Mouse (Mus musculus) thymus, adult 2 months (tissue): ENCODE results near the gene A930033H14Rik. TPM values are rescaled to one million over a fixed set of nuclear protein-coding genes. Genes with fewer than 3 reads are reported as not detected.
A peak's percentile ranks its signal among the peaks of the same experiment; 100 is the strongest.

Experiments
- DNase-seq: peaks from one replicate; pipeline ENCODE4 v3.0.0; 2021
- H3K27ac ChIP-seq: fragments of 200-500 bp; 2 replicates; pipeline ENCODE4 v1.5.1; 2012; ENCODE audit warnings: low read length, control low read depth; ENCODE audit not compliant: control insufficient read depth, insufficient read depth
- H3K27me3 ChIP-seq: fragments of 200-500 bp; 2 replicates; pipeline ENCODE4 v1.6.1; 2012; ENCODE audit warnings: mild to moderate bottlenecking, low read length, moderate library complexity, mixed read lengths; ENCODE audit not compliant: control insufficient read depth, insufficient read depth
- H3K36me3 ChIP-seq: fragments of 200-500 bp; 2 replicates; pipeline ENCODE4 v1.6.1; 2012; ENCODE audit warnings: mild to moderate bottlenecking, low read length, moderate library complexity; ENCODE audit not compliant: control insufficient read depth, insufficient read depth
- H3K4me1 ChIP-seq: fragments of 200-500 bp; replicated peaks from 2 replicates; pipeline ENCODE4 v1.6.1; 2012; ENCODE audit warnings: low read length; ENCODE audit not compliant: control insufficient read depth, insufficient read depth
- H3K4me3 ChIP-seq: fragments of 200-500 bp; 2 replicates; pipeline ENCODE4 v1.5.1; 2012; ENCODE audit warnings: mild to moderate bottlenecking, low read length, control low read depth, moderate library complexity; ENCODE audit not compliant: control insufficient read depth, insufficient read depth
- CTCF ChIP-seq: fragments of 200-500 bp; IDR thresholded peaks from 2 replicates; pipeline ENCODE4 v1.5.1; 2012; ENCODE audit warnings: mild to moderate bottlenecking, control low read depth, low read length, moderate library complexity, borderline replicate concordance; ENCODE audit not compliant: control insufficient read depth, poor library complexity, insufficient read depth; ENCODE audit errors: extremely low read depth
- POLR2A ChIP-seq: fragments of 200-500 bp; IDR thresholded peaks from 2 replicates; pipeline ENCODE4 v1.6.1; 2012; ENCODE audit warnings: mild to moderate bottlenecking, low read length, control low read depth, moderate library complexity; ENCODE audit not compliant: control insufficient read depth, poor library complexity, insufficient read depth; ENCODE audit errors: extremely low read depth
- WGBS: fragments of 180-500 bp; shearing (Covaris S2); methylation state at CpG from one replicate; pipeline ENCODE4 v1.1.7; 2018; 5-methylcytosine and 5-hydroxymethylcytosine counted together
- polyA plus RNA-seq: library from polyadenylated mRNA; depleted of rRNA; stranded (reverse); fragments of >200 nt; gene quantifications from 2 replicates; pipeline ENCODE4 v1.2.3, GENCODE M21; 2012

Gene A930033H14Rik
- polyA plus RNA-seq, 1 experiment, result 0.34 TPM

GRCm38 (mm10) chr10:69172412-69172811 lies 40.5 kb downstream of the A930033H14Rik start:
- DNase-seq, result no peak
- Histone ChIP-seq H3K4me3 (no peak overlapping the region), H3K27ac (no peak overlapping the region), H3K27me3 (no peaks in the 10 kb centered on the region), H3K4me1 (peaks cover 2% of the 10 kb centered on the region), H3K36me3 (no peaks in the 10 kb centered on the region)
- 90% methylated on average over 3 of the region's 3 CpGs for WGBS
- TF ChIP-seq POLR2A (no peak), CTCF (no peak)

- H3K4me1 ChIP-seq, result peaks cover 10% of the 10 kb centered on the region
- no peak overlapping the region for H3K4me3 ChIP-seq
- H3K27me3 ChIP-seq, result no peaks in the 10 kb centered on the region
- no peak for DNase-seq
- H3K27ac ChIP-seq, result no peak overlapping the region
- TF ChIP-seq POLR2A (no peak), CTCF (no peak)
- H3K36me3 ChIP-seq, result no peaks in the 10 kb centered on the region
- WGBS, result 71% methylated on average over 12 of the region's 12 CpGs
Observed at GRCm38 (mm10) chr10:69166514-69166913, 46.4 kb downstream of the A930033H14Rik start.

- WGBS, result 91% methylated on average over 3 of the region's 3 CpGs
- TF ChIP-seq CTCF (no peak), POLR2A (no peak)
- Histone ChIP-seq H3K4me3 (no peak overlapping the region), H3K27ac (no peak overlapping the region), H3K36me3 (no peaks in the 10 kb centered on the region), H3K4me1 (peaks cover 13% of the 10 kb centered on the region), H3K27me3 (no peaks in the 10 kb centered on the region)
- no peak for DNase-seq
Observed at GRCm38 (mm10) chr10:69165847-69166246, 47.1 kb downstream of the A930033H14Rik start.

GRCm38 (mm10) chr10:69165125-69165524 lies 47.8 kb downstream of the A930033H14Rik start:
- H3K36me3 ChIP-seq, result no peaks in the 10 kb centered on the region
- H3K27me3 ChIP-seq, result no peaks in the 10 kb centered on the region
- H3K4me3 ChIP-seq, result no peak overlapping the region
- DNase-seq, result peak; percentile 37
- no peak overlapping the region for H3K27ac ChIP-seq
- 71% methylated on average over 7 of the region's 7 CpGs for WGBS
- H3K4me1 ChIP-seq, result peaks cover 17% of the 10 kb centered on the region
- TF ChIP-seq CTCF (no peak), POLR2A (no peak)

GRCm38 (mm10) chr10:69163216-69163615 lies 49.7 kb downstream of the A930033H14Rik start:
- Histone ChIP-seq H3K27ac (no peak overlapping the region), H3K36me3 (no peaks in the 10 kb centered on the region), H3K27me3 (no peaks in the 10 kb centered on the region), H3K4me1 (peaks cover 15% of the 10 kb centered on the region), H3K4me3 (no peak overlapping the region)
- TF ChIP-seq CTCF (no peak), POLR2A (no peak)
- no peak for DNase-seq
- WGBS, result 91% methylated on average over 5 of the region's 5 CpGs

- H3K27me3 ChIP-seq, result no peaks in the 10 kb centered on the region
- peaks cover 15% of the 10 kb centered on the region for H3K4me1 ChIP-seq
- no peak for DNase-seq
- TF ChIP-seq CTCF, result no peak
- TF ChIP-seq POLR2A, result no peak
- WGBS, result 88% methylated on average over 5 of the region's 5 CpGs
- H3K36me3 ChIP-seq, result no peaks in the 10 kb centered on the region
- no peak overlapping the region for H3K4me3 ChIP-seq
- H3K27ac ChIP-seq, result no peak overlapping the region
Observed at GRCm38 (mm10) chr10:69162577-69162976, 50.3 kb downstream of the A930033H14Rik start.

- Histone ChIP-seq H3K27ac (no peak overlapping the region), H3K4me3 (no peak overlapping the region), H3K27me3 (no peaks in the 10 kb centered on the region), H3K4me1 (peaks cover 13% of the 10 kb centered on the region), H3K36me3 (no peaks in the 10 kb centered on the region)
- 92% methylated on average over 3 of the region's 3 CpGs for WGBS
- TF ChIP-seq POLR2A, result no peak
- TF ChIP-seq CTCF, result no peak
- DNase-seq, result no peak
Observed at GRCm38 (mm10) chr10:69161503-69161902, 51.4 kb downstream of the A930033H14Rik start.
